Mouse (Mus musculus) testis, adult 2 months (tissue): Measurements from ENCODE around the gene Col9a1.

Experiments used
- CTCF ChIP-seq: fragments of 200-500 bp; IDR thresholded peaks from 2 replicates; pipeline ENCODE4 v1.5.1; 2012; ENCODE audit warnings: low read depth, mild to moderate bottlenecking, inconsistent platforms, low read length, moderate library complexity; ENCODE audit not compliant: control insufficient read depth, insufficient read depth, insufficient replicate concordance
- POLR2A ChIP-seq: fragments of 200-500 bp; IDR thresholded peaks from 2 replicates; pipeline ENCODE4 v1.6.1; 2012; ENCODE audit warnings: low read depth, mild to moderate bottlenecking, inconsistent platforms, low read length, moderate library complexity; ENCODE audit not compliant: control insufficient read depth

DNA sequence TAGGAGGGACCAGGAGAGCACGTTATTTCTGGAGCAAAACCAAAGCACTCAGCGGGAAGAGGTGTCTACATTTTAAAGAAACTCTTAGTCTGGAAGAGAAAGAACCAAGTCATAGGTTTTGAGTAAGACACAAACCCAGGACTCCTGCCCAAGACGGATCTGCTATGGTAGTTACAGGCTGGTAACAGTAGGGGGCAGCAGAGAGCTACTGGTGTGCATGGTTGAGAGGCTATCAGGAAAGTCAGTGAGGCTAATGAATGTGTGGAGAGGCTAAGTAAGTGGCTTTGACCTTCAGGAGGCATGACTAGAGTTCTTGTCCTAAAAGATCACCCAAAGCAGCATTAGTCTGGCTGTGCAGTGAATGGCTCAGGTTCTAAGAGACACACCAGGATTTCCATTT, 40.3 kb upstream of the Col9a1 start:
- no peak for TF ChIP-seq POLR2A
- peak; percentile 80; the same call in 1 of the 2 replicates for TF ChIP-seq CTCF
